Mouse (Mus musculus) gastrocnemius, postnatal 25 days (tissue): ENCODE measurements around the gene Pla2g2d. TPM values are rescaled to one million over a fixed set of nuclear protein-coding genes. Genes with fewer than 3 reads are reported as not detected.
"Not testable (repeated sequence)": the region's sequence is repeated elsewhere in the genome, so short reads cannot be mapped to it uniquely, and the experiment has no call there.

Experiments
- DNase-seq: peaks from one replicate; pipeline ENCODE4 v3.0.0; 2022
- total RNA-seq, 2 experiments: library from RNA; stranded (reverse); gene quantifications; 1 replicate in 1 of 2; 2 replicates in 1 of 2; pipeline ENCODE4 v1.2.3; 2021

The Pla2g2d gene
- total RNA-seq, 2 experiments from 2014 or later = 0.29 TPM; not detected in 1

DNA sequence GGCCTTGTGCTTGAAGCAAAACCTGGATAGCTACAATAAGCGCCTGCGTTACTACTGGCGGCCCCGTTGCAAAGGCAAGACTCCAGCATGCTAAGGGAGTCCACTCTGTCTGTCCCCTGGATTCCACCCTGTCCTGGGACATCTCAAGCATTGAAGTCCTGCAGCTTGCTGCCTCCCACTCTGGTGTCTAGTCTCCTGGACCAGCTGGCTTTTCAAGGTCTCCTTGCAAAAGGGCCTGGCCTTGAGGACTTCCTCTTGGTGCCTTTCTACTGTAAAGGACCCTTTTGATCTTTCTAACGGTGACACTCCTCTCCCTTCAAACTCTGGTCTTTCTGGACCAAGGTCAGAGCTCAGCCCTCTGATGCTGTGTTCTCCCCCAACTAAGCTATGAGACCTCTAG is 4.8 kb downstream of the Pla2g2d start:
- DNase-seq = no peak

DNA sequence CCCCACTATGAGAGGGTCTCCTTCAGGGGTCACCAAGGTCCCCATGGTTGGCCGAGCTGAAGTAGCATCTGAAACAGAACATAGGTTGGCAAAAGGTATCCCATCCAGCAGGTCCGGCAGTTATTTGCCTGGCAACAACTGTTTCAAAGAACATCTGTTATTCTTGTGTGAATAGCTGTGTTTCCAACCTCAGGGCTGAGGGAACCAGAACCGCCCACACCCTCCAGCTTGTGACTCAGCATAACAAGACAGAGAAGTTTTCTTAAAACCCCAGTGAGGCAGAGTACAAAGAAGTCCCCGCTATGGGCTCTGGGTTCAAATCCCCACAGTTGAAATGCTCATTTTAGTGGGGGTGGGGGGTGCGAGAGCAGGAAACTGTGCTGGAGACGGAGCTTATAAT is 6.6 kb downstream of the Pla2g2d start:
- peak; percentile 48 for DNase-seq

DNA sequence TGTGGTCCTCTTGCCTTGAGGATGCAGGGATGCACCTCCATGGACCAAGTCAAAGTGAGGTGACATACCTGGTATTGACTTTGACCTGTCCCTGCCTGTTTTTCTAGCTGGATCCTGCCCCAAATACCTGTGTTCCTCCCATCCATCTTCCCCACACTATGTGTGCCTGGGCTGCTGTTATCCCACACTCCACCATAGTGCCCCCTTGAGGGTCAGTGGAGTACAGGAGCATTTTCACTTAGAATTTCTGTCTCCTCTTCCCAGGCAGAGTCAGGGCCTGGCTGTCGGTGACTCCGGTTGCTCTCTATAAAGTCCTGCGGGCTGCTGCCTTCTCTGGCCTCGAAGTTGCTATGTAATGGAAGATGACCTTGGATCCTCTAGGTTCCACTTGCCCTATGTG is 10.2 kb downstream of the Pla2g2d start:
- DNase-seq = no peak

GRCm38 (mm10) chr4:138786141-138786540 is 10.6 kb downstream of the Pla2g2d start:
- DNase-seq = no peak

- no peak for DNase-seq
These were observed 12.8 kb downstream of the Pla2g2d start for GRCm38 (mm10) chr4:138788381-138788780.

- no peak for DNase-seq
These were observed 15.9 kb downstream of the Pla2g2d start for GRCm38 (mm10) chr4:138791452-138791851.

DNA sequence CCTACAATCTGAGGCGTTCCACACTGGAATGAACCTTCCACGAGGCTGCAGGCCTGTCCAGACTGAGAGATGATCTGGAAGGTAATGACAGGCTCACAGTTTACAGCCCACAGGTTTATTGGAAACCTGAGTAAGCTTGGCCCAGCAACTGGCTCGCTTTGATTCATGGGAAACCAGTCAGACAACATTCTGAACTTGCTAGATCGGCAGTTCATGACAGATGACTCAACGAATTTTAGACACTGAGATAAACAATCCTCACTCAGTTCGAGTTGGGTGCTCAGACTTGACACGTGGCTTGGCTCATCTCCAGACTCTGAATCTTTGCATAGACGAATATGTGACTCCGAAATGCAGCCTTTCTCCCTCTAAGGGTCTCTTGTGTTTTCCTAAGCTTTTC is 17.1 kb downstream of the Pla2g2d start:
- DNase-seq = peak; percentile 38

DNA sequence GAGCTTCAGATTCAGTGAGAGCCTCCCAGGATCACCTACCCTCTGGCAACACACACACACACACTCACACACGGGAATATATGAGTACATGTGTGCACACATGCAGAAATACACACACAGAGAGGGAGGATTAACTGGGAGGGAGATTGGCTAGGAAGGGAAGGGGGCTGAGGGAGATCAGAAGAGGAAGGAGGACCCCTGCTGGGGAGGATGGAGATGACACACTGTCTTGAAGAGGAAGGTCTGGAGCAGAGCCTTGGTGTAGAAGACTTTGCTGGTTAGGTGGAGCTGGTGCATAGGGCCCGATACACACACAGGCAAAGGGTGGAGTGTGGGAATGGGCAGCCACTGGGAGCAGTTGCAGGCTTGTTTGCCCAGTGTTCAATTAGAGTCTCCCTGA is 17.7 kb downstream of the Pla2g2d start:
- no peak for DNase-seq

GRCm38 (mm10) chr4:138794344-138794743 is 18.8 kb downstream of the Pla2g2d start:
- no peak for DNase-seq

DNA sequence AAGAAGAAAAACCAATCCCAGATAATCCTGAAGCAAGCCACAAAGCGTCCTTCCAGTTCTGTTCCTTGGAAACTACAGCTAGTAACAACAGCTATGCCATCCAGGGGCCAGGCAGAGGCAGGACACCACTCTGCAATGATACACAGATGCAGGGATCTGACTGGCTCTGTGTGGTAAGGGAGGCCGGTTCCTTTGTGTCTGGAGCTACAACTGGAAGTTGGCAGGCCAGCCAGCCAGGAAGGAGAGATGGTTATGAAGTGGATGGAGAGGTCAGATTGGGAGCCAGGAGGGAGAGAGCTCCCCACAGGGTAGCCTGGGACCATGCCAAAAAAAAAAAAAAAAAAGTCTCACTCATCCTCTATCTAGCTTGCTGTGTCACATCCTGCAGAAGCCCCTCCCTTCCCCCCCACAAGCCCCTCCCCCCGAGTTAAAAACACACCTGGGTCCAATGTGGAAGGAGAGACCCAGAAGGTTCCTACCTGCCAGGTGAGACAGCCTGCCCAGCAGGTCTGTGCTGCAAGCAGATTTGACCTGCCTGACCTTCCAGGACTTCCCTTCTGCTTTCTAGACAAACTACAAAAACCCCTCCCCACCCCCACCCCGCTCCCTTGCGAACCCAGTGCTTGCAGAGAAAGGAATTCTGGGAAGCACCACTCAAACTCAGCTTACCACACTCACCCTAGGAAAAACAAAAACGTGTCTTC is 21.1 kb downstream of the Pla2g2d start:
- no peak for DNase-seq

- DNase-seq = no peak
These were observed 21.7 kb downstream of the Pla2g2d start for GRCm38 (mm10) chr4:138797217-138797570.

GRCm38 (mm10) chr4:138800134-138800744 is 24.7 kb downstream of the Pla2g2d start:
- no peak for DNase-seq

DNA sequence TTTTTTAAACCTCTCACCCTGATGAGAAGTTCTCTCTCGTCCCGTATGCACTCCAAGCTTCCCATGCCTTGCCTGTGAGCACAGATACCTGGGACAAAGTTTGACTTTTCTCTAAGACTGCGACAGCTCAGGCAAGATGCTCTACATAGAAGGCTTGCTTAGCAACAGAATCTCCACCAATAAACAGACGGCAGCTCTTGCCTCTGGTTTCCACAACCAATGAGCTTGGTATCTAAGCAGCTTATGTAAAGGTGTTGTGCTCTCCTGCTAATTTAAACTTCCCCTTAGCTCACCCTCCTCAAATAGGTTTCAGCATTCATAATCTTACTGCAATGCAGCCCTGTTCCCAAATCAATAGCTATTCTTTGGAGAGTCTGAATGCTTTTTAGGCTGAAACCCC is 26.1 kb downstream of the Pla2g2d start:
- DNase-seq = no peak

DNA sequence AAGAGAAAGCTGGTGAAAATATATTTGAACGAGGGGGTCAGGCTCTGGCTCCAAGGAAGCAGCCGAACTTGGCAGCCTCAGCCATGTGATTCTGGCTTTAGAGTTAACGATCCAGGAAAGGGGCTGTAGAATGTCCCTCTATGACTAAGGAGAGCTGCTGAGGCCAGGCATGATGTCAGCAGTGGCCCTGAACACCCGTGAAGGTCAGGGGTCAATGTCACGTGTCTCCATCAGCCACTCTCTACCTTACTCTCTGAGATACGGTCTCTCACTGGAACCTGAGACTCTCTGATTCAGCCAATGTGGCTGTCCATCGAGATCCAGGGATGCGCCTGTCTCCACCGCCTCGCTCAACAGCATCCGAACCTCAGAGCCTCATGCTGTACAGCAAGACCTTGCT is 27.4 kb downstream of the Pla2g2d start:
- DNase-seq = no peak

- no peak for DNase-seq
These were observed 29.7 kb downstream of the Pla2g2d start for GRCm38 (mm10) chr4:138805248-138805647.

GRCm38 (mm10) chr4:138806160-138806559 is 30.6 kb downstream of the Pla2g2d start:
- no peak for DNase-seq

DNA sequence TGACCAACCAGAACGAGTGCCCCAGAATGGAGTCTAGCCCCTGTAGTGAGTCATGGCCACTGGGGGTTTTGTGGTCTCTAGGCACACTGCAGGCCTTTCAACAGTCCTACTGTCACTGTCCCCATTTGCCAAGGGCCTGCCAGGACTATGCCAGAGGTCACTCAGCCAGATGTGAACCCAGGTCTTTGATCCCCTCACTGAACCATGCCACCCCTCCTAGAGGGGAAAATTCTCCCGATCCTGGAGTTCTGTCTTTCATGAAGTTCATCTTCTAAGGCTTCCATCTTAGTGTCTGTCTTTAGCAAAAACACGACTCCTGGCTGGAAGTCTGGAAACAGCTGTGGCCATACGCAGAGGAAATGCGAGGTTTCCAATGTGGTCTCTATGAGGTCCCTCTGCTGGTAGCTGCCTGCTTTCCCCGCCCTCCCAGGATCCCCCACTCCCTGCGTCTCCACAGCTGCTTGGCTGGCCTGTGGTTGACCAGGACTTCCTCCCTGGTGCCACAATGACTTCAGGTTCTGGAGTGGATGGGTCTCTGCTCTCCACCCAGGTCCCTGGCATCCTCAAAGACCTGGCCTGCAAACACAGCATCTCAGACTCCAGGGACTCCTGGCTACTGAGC is 31.5 kb downstream of the Pla2g2d start:
- peak; percentile 37 for DNase-seq

DNA sequence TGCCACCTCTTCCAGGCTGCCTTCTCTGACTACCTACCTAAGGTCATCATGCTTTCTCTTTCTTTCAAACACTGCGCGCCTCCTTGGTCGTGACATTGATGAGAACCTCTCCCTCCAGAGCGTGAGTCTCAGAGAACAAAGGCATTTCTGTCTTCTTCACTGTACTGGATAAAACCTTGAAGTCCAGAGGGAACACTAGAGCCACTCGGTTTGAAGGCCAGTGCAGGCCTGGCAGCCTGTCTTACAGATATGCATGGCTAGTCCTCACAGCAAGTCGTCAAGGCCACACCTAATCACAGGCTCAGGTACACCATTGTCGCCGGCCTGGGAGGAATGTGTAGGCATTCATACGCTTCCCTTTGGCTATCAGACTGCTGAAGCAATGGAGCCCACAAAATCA is 40.6 kb downstream of the Pla2g2d start:
- DNase-seq = no peak

DNA sequence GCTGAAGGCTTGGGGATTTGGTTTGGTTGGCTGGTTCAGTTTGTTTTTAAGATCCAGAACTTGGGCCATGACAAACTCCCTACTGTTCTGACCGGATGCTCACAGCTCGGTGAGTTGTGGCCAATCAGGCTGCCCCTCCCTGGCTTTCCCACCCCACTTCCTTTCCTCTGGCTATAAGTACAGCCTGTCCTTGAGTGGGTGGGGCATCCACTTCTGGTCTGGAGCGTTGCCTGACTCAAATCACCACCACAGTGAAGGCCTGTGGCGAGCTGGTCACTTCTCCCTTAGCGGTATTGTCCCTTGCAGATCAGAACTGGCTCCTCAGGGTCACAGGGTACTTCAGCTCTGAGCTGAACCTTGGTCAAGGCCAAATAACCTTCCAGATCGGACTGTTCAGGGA is 42.2 kb downstream of the Pla2g2d start:
- DNase-seq = no peak

DNA sequence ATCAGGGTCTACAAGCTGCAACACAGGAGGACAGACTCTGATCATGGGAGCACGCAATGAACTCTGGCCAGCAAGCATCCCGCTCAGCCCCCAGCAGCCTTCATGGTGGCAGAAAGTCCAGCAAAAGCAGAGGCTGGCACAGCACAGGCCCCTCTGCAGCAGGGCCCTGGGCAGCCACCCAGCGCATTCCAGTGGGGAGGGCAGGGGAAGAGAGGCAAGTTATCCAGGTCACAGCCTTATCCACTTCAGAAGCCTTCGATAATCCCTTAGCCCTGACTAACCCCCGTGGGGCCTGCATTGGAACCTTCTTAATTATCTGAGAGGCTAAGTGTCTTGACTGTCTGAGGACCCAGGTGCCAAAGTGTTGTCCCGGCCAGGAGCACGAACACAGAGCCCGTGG is 43.6 kb downstream of the Pla2g2d start:
- peak; percentile 52 for DNase-seq

DNA sequence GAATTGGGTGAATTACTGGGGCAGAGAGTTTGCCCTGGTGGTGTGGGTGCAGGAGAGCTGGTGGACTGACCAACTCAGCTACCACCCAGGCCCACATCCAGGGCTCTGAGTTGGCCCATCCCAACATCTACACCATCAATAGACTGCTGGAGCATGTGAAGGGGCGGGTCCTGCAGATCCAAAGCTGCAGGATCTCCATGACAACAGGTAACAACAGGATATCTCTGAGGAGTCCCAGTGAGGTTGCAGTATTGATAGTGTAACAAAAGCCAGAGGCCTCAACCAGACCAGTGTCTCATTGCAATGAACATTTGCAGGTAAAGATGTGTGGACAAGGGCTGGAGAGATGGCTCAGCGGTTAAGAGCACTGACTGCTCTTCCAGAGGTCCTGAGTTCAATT is 45.5 kb downstream of the Pla2g2d start:
- DNase-seq = no peak

DNA sequence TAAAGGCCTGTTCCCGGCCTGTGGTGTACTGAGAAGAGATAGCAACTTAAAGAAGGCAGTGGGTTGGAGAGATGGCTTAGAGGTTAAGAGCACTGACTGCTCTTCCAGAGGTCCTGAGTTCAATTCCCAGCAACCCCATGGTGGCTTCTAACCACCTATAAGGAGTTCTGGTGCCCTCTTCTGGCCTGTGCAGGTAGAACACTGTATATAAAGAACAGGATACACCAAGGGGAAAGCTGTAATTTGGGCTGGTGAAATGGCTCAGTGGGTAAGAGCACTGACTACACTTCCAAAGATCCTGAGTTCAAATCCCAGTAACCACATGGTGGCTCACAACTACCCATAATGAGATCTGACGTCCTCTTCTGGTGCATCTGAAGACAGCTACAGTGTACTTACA is 48.6 kb downstream of the Pla2g2d start:
- not testable (repeated sequence) for DNase-seq

DNA sequence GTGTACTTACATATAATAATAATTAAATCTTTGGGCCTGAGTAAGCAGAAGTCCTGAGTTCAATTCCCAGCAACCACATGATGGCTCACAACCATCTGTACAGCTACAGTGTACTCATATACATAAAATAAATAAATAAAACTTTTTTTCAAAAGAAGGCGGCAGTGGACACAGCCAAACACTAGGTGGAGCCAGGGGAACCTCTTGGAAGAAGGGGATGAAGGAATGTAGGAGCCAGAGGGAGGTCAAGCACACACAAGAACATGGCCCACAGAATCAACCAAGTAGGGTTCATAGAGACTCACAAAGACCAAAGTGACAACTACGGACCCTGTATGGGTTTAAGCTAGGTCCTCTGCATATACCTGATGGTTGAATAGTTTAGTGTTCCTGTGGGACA is 49.1 kb downstream of the Pla2g2d start:
- DNase-seq = no peak
